Mouse (Mus musculus) heart, adult 2 months (tissue): ENCODE results near the gene Tipin. TPM values are rescaled to one million over a fixed set of nuclear protein-coding genes. Genes with fewer than 3 reads are reported as not detected.

Experiments
- DNase-seq, 2 experiments: peaks; one replicate each; pipeline ENCODE4 v3.0.0; 2021
- H3K27ac ChIP-seq: fragments of 200-600 bp; 2 replicates; pipeline ENCODE4 v1.8.1; 2022
- H3K27me3 ChIP-seq: fragments of 200-500 bp; 2 replicates; pipeline ENCODE4 v1.6.1; 2012; ENCODE audit warnings: mild to moderate bottlenecking, low read length, inconsistent platforms, mixed read lengths; ENCODE audit not compliant: control insufficient read depth, insufficient read depth
- H3K36me3 ChIP-seq: fragments of 200-500 bp; 2 replicates; pipeline ENCODE4 v1.6.1; 2012; ENCODE audit warnings: low read length, inconsistent platforms; ENCODE audit not compliant: control insufficient read depth, insufficient read depth
- H3K4me1 ChIP-seq: fragments of 200-500 bp; 2 replicates; pipeline ENCODE4 v1.6.1; 2011; ENCODE audit warnings: low read length; ENCODE audit not compliant: control insufficient read depth, insufficient read depth
- H3K4me3 ChIP-seq: fragments of 200-600 bp; 2 replicates; pipeline ENCODE4 v1.8.1; 2022
- H3K79me2 ChIP-seq: fragments of 200-500 bp; replicated peaks from 2 replicates; pipeline ENCODE4 v1.6.1; 2012; ENCODE audit warnings: mild to moderate bottlenecking, inconsistent platforms, low read length, moderate library complexity, mixed read lengths; ENCODE audit not compliant: control insufficient read depth, insufficient read depth
- H3K9ac ChIP-seq: fragments of 200-500 bp; 2 replicates; pipeline ENCODE4 v1.6.1; 2012; ENCODE audit warnings: low read depth, mild to moderate bottlenecking, control low read depth, inconsistent platforms, low read length, mixed read lengths
- CTCF ChIP-seq: fragments of 200-600 bp; IDR thresholded peaks from 2 replicates; pipeline ENCODE4 v1.8.1; 2022; ENCODE audit warnings: antibody characterized with exemption, mild to moderate bottlenecking, moderate library complexity
- EP300 ChIP-seq: fragments of 200-500 bp; IDR thresholded peaks from 2 replicates; pipeline ENCODE4 v1.6.1; 2011; ENCODE audit warnings: low read depth, low read length, control low read depth; ENCODE audit not compliant: insufficient read depth
- POLR2A ChIP-seq: fragments of 200-500 bp; IDR thresholded peaks from 2 replicates; pipeline ENCODE4 v1.6.1; 2011; ENCODE audit warnings: mild to moderate bottlenecking, low read depth, low read length, control low read depth; ENCODE audit not compliant: insufficient read depth
- WGBS: fragments of 180-500 bp; shearing (Covaris S2); methylation state at CpG from one replicate; pipeline ENCODE4 v1.1.7; 2018; 5-methylcytosine and 5-hydroxymethylcytosine counted together
- intact Hi-C: fragments of 180-260 bp; cut with DNase I; formaldehyde crosslinking; loops from one replicate; pipeline ENCODE4 v1.15.1; 2025
- polyA plus RNA-seq: library from polyadenylated mRNA; depleted of rRNA; stranded (reverse); fragments of >200 nt; gene quantifications from 2 replicates; pipeline ENCODE4 v1.2.3, GENCODE M21; 2012
- total RNA-seq, 2 experiments: library from RNA; stranded (reverse); gene quantifications; 2 replicates each; pipeline ENCODE4 v1.2.3; 2021

Tipin gene
- total and polyA plus RNA-seq, 3 experiments = 3.8 to 9.3 (median 9.2) TPM

- H3K4me1 ChIP-seq = no peaks in the 10 kb centered on the region
- no peak overlapping the region for H3K4me3 ChIP-seq
- H3K9ac ChIP-seq = no peak overlapping the region
- WGBS = 70% methylated on average over 4 of the region's 4 CpGs
- DNase-seq = no peak
- TF ChIP-seq POLR2A = no peak
- TF ChIP-seq EP300 = no peak
- intact Hi-C loops = loop anchor here (2.0 kb wide), 1 partner anchor 135 kb away; no protein-coding TSS in a partner anchor
- no peaks in the 10 kb centered on the region for H3K36me3 ChIP-seq
- no peak overlapping the region for H3K27ac ChIP-seq
- no peaks in the 10 kb centered on the region for H3K79me2 ChIP-seq
- no peaks in the 10 kb centered on the region for H3K27me3 ChIP-seq
These were observed 7.6 kb upstream of the Tipin start for GRCm38 (mm10) chr9:64273757-64274156.

GRCm38 (mm10) chr9:64274291-64274690 is 7.1 kb upstream of the Tipin start:
- Histone ChIP-seq H3K79me2 (no peaks in the 10 kb centered on the region), H3K4me3 (no peak overlapping the region), H3K27ac (no peak overlapping the region), H3K9ac (no peak overlapping the region), H3K4me1 (no peaks in the 10 kb centered on the region), H3K27me3 (no peaks in the 10 kb centered on the region), H3K36me3 (no peaks in the 10 kb centered on the region)
- intact Hi-C loops = no loop called here
- no peak for DNase-seq
- WGBS = 68% methylated on average over 4 of the region's 4 CpGs
- TF ChIP-seq EP300 (no peak), POLR2A (no peak), CTCF (no peak)

- H3K9ac ChIP-seq = no peak overlapping the region
- H3K27me3 ChIP-seq = no peaks in the 10 kb centered on the region
- H3K79me2 ChIP-seq = no peaks in the 10 kb centered on the region
- no peaks in the 10 kb centered on the region for H3K36me3 ChIP-seq
- intact Hi-C loops = no loop called here
- H3K27ac ChIP-seq = no peak overlapping the region
- H3K4me3 ChIP-seq = no peak overlapping the region
- no peak for DNase-seq
- no peaks in the 10 kb centered on the region for H3K4me1 ChIP-seq
- WGBS = 81% methylated on average over 1 of the region's 1 CpGs
- peak; percentile 46 for TF ChIP-seq CTCF
- TF ChIP-seq POLR2A = no peak
- no peak for TF ChIP-seq EP300
These were observed 6.5 kb upstream of the Tipin start for GRCm38 (mm10) chr9:64274919-64275318.

GRCm38 (mm10) chr9:64277706-64278105 is 3.7 kb upstream of the Tipin start:
- intact Hi-C loops = no loop called here

GRCm38 (mm10) chr9:64278665-64279310 is 2.6 kb upstream of the Tipin start:
- H3K27me3 ChIP-seq = no peaks in the 10 kb centered on the region
- H3K27ac ChIP-seq = no peak overlapping the region
- peaks cover 4% of the 10 kb centered on the region; the same call in 1 of the 2 replicates for H3K36me3 ChIP-seq
- no peak overlapping the region for H3K9ac ChIP-seq
- intact Hi-C loops = no loop called here
- no peaks in the 10 kb centered on the region for H3K4me1 ChIP-seq
- WGBS = 86% methylated on average over 6 of the region's 6 CpGs
- no peak overlapping the region for H3K4me3 ChIP-seq
- no peak for DNase-seq
- no peak for TF ChIP-seq POLR2A
- H3K79me2 ChIP-seq = no peaks in the 10 kb centered on the region

More at GRCm38 (mm10) chr9:64277706-64278105, 3.7 kb upstream of the Tipin start:
- H3K27ac ChIP-seq = no peak overlapping the region
- H3K79me2 ChIP-seq = no peaks in the 10 kb centered on the region
- 65% methylated on average over 8 of the region's 8 CpGs for WGBS
- peak; percentile 46 to 77 for DNase-seq
- H3K36me3 ChIP-seq = peaks cover 4% of the 10 kb centered on the region; the same call in 1 of the 2 replicates
- H3K9ac ChIP-seq = no peak overlapping the region
- H3K27me3 ChIP-seq = no peaks in the 10 kb centered on the region
- no peak for TF ChIP-seq EP300
- TF ChIP-seq CTCF = peak; percentile 90
- no peak overlapping the region for H3K4me3 ChIP-seq
- no peaks in the 10 kb centered on the region for H3K4me1 ChIP-seq

GRCm38 (mm10) chr9:64281781-64282178 is 399 bp downstream of the Tipin start:
- Histone ChIP-seq H3K4me1 (no peaks in the 10 kb centered on the region), H3K27me3 (no peaks in the 10 kb centered on the region), H3K27ac (peak overlapping the region; percentile 88), H3K4me3 (peak overlapping the region; percentile 94), H3K36me3 (peaks cover 4% of the 10 kb centered on the region; the same call in 1 of the 2 replicates), H3K79me2 (no peaks in the 10 kb centered on the region), H3K9ac (peak overlapping the region; percentile 90)
- TF ChIP-seq EP300 = no peak
- no peak for TF ChIP-seq POLR2A
- no peak for TF ChIP-seq CTCF
- under 1% methylated on average over 22 of the region's 24 CpGs for WGBS
- no peak for DNase-seq
- intact Hi-C loops = loop anchor here (2.0 to 5.0 kb wide), 2 partner anchors 29 to 61 kb away; partner anchors contain the start of genes Dis3l and Map2k1
